Mouse (Mus musculus): Measurements from ENCODE around the gene BC029722.
A peak's percentile ranks its signal among the peaks of the same experiment; 100 is the strongest.
"Not testable (repeated sequence)": the region's sequence is repeated elsewhere in the genome, so short reads cannot be mapped to it uniquely, and the experiment has no call there.

The BC029722 gene

DNA sequence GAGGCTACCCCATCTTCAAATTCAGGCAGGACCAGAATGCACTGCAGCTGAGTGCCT lies at the start of gene BC029722:
BC029722 (minus strand) TSS at position 35 of the 57 bp plus-strand sequence.
- no peak for DNase-seq (ENCODE audit: inconsistent ontology term)

GRCm38 (mm10) chr2:155868320-155868719 lies 49.1 kb upstream of the BC029722 start:
- DNase-seq (ENCODE audit: inconsistent ontology term), result no peak

DNA sequence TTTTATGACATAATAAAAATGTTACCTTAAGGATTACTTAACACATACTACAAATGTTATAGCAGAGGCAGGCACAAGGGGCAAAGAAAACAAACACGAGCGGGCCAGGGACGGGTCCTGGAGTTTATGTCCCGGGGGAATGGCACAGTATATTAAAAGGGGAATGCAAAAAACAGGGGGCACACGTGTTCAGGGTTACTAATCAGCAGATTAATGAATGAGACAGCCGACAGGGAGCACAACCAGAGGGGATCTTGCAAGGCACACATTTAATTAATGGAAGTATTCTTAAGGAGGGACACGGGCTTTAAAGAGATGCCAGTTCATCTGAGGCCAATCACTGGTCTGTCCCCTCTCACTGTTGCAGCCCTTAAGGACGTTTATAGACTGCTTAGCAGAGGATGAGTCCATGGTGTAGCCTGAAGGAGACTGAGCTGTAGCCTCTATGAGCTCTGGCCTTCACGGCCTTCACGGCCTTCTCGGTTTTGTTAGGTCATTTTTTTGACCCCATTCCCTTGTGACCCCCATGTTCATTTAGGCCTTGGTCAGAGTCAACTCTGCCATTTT lies 44.2 kb upstream of the BC029722 start:
- no peak for DNase-seq (ENCODE audit: inconsistent ontology term)

- peak; percentile 50 for DNase-seq (ENCODE audit: inconsistent ontology term)
Observed at GRCm38 (mm10) chr2:155862573-155863300, 43.5 kb upstream of the BC029722 start.

GRCm38 (mm10) chr2:155861581-155861980 lies 42.4 kb upstream of the BC029722 start:
- no peak for DNase-seq (ENCODE audit: inconsistent ontology term)

- no peak for DNase-seq (ENCODE audit: inconsistent ontology term)
Observed at GRCm38 (mm10) chr2:155860102-155860501, 40.9 kb upstream of the BC029722 start.

DNA sequence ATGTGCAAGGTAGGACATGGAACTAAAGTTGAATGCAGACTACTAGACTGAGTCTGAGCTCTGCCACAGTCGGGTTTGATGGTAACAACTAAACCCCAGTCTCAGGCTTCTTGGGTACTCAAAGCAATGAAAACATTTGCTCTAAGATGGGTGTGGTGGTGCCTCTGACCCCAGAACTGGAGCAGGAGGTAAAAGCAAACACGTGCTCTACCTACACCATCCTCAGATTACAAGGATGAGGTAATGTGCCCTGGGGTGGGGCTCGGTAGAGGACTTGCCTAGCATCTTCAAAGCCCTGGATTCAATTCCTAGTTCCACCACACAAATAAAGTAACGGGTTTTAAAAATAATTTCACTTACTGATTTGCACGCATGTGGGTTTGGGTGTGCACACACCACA lies 33.3 kb upstream of the BC029722 start:
- no peak for DNase-seq (ENCODE audit: inconsistent ontology term)

GRCm38 (mm10) chr2:155850120-155850519 lies 30.9 kb upstream of the BC029722 start:
- DNase-seq (ENCODE audit: inconsistent ontology term), result peak; percentile 61

DNA sequence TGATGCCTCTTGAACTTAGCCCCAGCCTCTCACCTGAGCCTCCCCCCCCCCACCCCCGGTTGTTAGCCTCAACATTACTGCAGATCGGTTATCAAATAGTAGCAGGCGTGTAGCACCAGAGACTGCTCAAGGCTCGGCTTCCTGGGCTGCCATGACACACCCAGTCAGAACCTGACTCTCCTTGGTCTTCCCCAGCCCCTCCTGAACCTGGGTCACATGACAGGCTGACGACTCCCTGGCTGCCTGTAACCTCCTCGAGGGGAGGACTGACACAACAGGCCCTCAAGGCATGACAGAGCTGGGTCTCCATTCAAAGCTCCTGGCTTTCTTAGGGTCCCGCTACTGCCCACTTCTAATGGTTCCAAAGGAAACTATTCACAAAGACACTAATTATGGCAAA lies 30.2 kb upstream of the BC029722 start:
- DNase-seq (ENCODE audit: inconsistent ontology term), result no peak

GRCm38 (mm10) chr2:155848291-155848690 lies 29.1 kb upstream of the BC029722 start:
- peak; percentile 62 for DNase-seq (ENCODE audit: inconsistent ontology term)

GRCm38 (mm10) chr2:155846930-155847329 lies 27.7 kb upstream of the BC029722 start:
- DNase-seq (ENCODE audit: inconsistent ontology term), result no peak

DNA sequence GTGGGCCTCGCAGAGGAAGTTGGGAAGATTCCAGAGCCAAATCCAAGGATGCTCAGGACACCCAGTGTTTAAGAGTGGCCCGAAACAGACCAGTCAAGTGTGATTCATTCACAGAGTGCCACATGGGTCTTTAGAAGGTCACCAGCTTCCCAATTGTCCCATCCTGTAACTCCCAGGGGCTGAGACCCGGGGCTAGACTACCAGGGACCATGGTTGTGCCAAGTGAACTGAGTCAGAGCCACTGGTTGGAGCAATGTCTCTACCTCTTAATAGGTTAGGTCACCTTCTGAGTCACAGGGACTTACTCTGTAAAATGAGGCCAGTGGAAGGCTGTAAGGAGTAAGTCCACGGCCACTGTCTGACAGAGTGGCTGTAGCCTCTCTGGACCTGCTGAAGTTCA lies 19.7 kb upstream of the BC029722 start:
- peak; percentile 7 for DNase-seq (ENCODE audit: inconsistent ontology term)

DNA sequence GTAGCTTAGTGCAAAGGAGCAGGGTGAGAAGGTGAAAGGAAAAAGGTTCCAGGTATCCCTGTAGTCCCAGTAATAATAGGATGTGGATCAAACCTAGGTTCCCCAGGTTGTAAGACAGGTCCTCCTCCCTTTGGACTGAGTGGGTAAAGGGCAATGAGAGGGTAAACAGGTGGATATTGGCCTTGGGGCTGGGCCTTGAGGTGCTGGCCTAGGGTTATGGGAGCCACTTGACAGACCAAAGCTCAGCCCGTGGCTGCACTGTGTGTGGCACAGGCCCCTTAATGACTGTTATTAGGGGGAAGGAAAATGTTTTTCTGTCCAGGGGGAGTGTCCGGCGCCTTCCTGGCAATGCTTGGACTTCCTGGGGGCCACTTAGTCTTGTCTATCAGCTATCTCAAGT lies 18.7 kb upstream of the BC029722 start:
- no peak for DNase-seq (ENCODE audit: inconsistent ontology term)

GRCm38 (mm10) chr2:155834732-155835131 lies 15.5 kb upstream of the BC029722 start, which contains the start of gene Fam83c:
TSS of gene Fam83c (minus strand) at chr2:155834854.
- no peak for DNase-seq (ENCODE audit: inconsistent ontology term)

- not testable (repeated sequence) for DNase-seq (ENCODE audit: inconsistent ontology term)
Observed at GRCm38 (mm10) chr2:155832087-155832486, 12.9 kb upstream of the BC029722 start.

GRCm38 (mm10) chr2:155831302-155831701 lies 12.1 kb upstream of the BC029722 start:
- no peak for DNase-seq (ENCODE audit: inconsistent ontology term)

DNA sequence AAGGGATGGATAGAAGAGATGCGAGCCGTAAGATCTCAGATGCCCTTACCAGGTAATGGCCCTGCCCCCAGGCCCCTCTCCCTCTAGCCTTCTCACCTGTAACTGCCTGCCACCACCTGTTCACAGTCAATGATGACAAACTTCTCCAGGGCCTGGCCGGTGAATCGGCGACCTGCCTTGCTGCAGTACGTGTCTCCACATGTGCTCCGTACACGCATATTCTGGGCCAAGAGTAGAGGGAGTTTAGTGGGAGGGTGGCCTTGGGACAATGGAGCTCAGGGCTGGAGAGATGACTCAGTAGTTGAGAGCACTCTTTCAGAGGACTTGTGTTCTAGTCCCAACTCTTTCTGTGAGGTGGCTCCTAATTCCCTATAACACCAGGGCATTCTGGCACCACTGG lies 11.6 kb upstream of the BC029722 start:
- no peak for DNase-seq (ENCODE audit: inconsistent ontology term)

DNA sequence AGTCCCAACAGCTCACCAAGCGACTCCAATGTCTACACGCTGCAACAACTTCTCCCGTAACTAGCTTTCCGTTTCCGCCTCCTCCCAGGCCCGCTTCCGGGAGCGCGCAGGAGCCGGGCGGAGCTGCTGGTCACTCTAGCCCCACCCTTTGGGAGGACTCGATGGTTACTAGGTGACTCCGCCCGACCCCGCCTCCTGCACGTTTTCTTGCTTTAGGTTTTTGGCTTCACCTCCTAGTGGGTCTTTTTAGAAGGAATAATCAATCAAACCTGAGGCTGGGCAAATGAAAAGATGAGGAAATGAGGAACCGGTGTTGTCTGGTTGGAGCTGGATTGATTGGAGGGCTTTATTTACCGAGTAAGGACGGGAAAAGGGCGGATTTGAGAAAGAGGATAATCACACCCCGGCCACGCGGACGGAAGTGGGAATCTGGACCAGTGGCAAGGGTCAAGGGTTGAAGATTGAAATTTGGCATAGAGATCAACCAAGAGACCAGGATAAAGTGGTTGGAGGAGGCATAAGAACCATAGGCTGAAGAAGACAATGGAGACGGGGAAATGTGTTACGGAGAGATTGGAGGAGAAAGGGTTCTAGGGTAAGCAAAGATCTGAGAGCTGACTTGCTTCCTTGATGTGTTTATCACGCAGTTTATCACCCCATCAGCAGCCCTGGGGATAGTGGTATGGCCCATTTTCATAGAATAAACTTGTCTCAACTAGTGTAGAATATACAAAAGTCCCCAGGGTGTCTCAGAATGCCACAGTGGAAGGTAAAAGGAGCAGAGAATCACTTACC lies 7.6 kb upstream of the BC029722 start, which contains the start of gene Eif6:
Eif6 (minus strand) TSS at position 296 of the 795 bp plus-strand sequence.
- DNase-seq (ENCODE audit: inconsistent ontology term), result peak; percentile 95

GRCm38 (mm10) chr2:155825904-155826629 lies 6.8 kb upstream of the BC029722 start:
- peak; percentile 56 for DNase-seq (ENCODE audit: inconsistent ontology term)

DNA sequence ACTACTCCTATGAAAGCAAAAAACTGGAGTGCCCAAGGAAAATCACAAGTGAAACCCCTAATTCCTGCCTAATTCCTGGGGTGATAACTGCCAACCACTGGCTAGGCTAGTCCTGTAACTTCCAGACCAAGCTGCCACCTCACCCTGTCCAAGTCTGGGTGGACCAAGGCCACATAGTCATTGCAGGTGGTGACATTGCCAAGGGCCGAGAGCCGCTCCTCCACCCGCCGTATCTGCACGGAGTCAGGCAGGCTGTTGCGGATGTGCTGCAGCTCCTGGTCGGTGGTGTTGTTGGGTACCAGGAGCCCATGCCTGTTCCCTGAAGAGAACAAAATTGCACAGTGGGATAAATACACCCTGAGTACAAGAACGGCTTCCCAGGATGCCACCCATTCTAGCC lies 4.5 kb upstream of the BC029722 start:
- no peak for DNase-seq (ENCODE audit: inconsistent ontology term)

GRCm38 (mm10) chr2:155820779-155821178 lies 1.6 kb upstream of the BC029722 start:
- DNase-seq (ENCODE audit: inconsistent ontology term), result no peak

GRCm38 (mm10) chr2:155819449-155820251 lies 424 bp upstream of the BC029722 start:
- DNase-seq (ENCODE audit: inconsistent ontology term), result no peak
